Mouse (Mus musculus) yolk sac, embryonic 10.5 days (tissue): ENCODE measurements around the gene Tpcn2.

Source experiments
- DNase-seq: peaks from one replicate; pipeline ENCODE4 v3.0.0-alpha.2; 2017; ENCODE audit warnings: low spot score

The Tpcn2 gene

GRCm38 (mm10) chr7:145155666-145156065, 128.1 kb downstream of the Tpcn2 start:
- no peak for DNase-seq

- no peak for DNase-seq
These were observed 129.7 kb downstream of the Tpcn2 start for GRCm38 (mm10) chr7:145154066-145154465.

GRCm38 (mm10) chr7:145151845-145152244, 132.0 kb downstream of the Tpcn2 start:
- no peak for DNase-seq

- DNase-seq, result no peak
These were observed 134.9 kb downstream of the Tpcn2 start for GRCm38 (mm10) chr7:145148902-145149301.

- DNase-seq, result no peak
These were observed 135.7 kb downstream of the Tpcn2 start for GRCm38 (mm10) chr7:145147973-145148698.

GRCm38 (mm10) chr7:145146252-145146930, 137.4 kb downstream of the Tpcn2 start:
- no peak for DNase-seq

- DNase-seq, result no peak
These were observed 140.2 kb downstream of the Tpcn2 start for GRCm38 (mm10) chr7:145143502-145144070.

- DNase-seq, result no peak
These were observed 143.2 kb downstream of the Tpcn2 start for GRCm38 (mm10) chr7:145140656-145141055.

GRCm38 (mm10) chr7:145139576-145139975, 144.2 kb downstream of the Tpcn2 start:
- no peak for DNase-seq

- DNase-seq, result no peak
These were observed 144.7 kb downstream of the Tpcn2 start for GRCm38 (mm10) chr7:145139100-145139499.

GRCm38 (mm10) chr7:145137871-145138270, 145.9 kb downstream of the Tpcn2 start:
- no peak for DNase-seq

- no peak for DNase-seq
These were observed 147.0 kb downstream of the Tpcn2 start for GRCm38 (mm10) chr7:145136831-145137230.
